8 mouse cellular contexts compared by ENCODE assay signal in the genomic region with DNA sequence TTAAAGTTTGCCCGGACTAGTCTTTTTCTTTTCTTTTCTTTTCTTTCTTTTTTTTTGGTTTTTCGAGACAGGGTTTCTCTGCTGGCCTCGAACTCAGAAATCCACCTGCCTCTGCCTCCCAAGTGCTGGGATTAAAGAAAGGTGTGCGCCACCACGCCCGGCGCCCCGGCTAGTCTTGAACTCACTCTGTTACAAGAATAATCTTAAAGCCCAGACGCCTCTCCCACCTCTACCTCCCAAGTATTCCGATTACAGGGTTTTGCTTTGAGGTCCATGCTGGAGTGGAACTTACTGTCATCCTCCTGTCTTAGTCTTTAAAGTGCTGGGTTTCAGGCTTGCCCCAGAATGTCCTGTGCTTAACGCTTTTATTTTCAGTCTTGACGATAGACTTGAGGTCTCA. TPM values are rescaled to one million over a fixed set of nuclear protein-coding genes. Genes with fewer than 3 reads are reported as not detected.
DNase-seq lines count a peak whose midpoint lies in the region; ATAC-seq lines count a peak whose summit lies in the region.

No protein-coding gene starts in this region.

- no peaks in the 10 kb centered on the region for H3K36me3 ChIP-seq in heart, embryonic 16.5 days (ENCODE audit: control insufficient read depth, insufficient read depth)
- no peaks in the 10 kb centered on the region for H3K36me3 ChIP-seq in hindbrain, embryonic 16.5 days (ENCODE audit: control insufficient read depth, insufficient read depth, low read length)
- no peaks in the 10 kb centered on the region for H3K36me3 ChIP-seq in midbrain, embryonic 14.5 days (ENCODE audit: control insufficient read depth, insufficient read depth, low read length)

- DNase-seq in heart, adult 8-10 months (ENCODE audit: low spot score): no peak
- DNase-seq in midbrain, embryonic 14.5 days: no peak
- DNase-seq in gastrocnemius, postnatal 4 days (ENCODE audit: low spot score in 2 of 2): no peak
- no peak for DNase-seq in urinary bladder, postnatal 4 days (ENCODE audit: low spot score in 2 of 2)
- no peak for DNase-seq in thymus, adult 18-20 months

- H3K4me1 ChIP-seq in heart, embryonic 16.5 days (ENCODE audit: control insufficient read depth, insufficient read depth, low read length): peaks cover 12% of the 10 kb centered on the region
- peaks cover 14% of the 10 kb centered on the region for H3K4me1 ChIP-seq in brown adipose tissue, adult 24 weeks (ENCODE audit: control insufficient read depth, insufficient read depth, insufficient read length, low read length)
- H3K4me1 ChIP-seq in hindbrain, embryonic 16.5 days (ENCODE audit: control insufficient read depth, insufficient read depth, low read depth, low read length): peaks cover 23% of the 10 kb centered on the region
- H3K4me1 ChIP-seq in midbrain, embryonic 14.5 days (ENCODE audit: control insufficient read depth, insufficient read depth, low read length): peaks cover 24% of the 10 kb centered on the region

- H3K27ac ChIP-seq in heart, embryonic 16.5 days (ENCODE audit: low read length): no peak overlapping the region
- no peak overlapping the region for H3K27ac ChIP-seq in brown adipose tissue, adult 24 weeks (replicated peaks; ENCODE audit: low read depth, low read length)
- peak overlapping the region; percentile 66 for H3K27ac ChIP-seq in hindbrain, embryonic 16.5 days (ENCODE audit: low read depth, low read length)
- 0 out of 2 replicates have a peak overlapping the region, but pooled peaks have one; percentile 82 for H3K27ac ChIP-seq in midbrain, embryonic 14.5 days (replicated peaks; ENCODE audit: low read depth, low read length)

- no peaks in the 10 kb centered on the region for H3K9me3 ChIP-seq in heart, embryonic 16.5 days (replicated peaks; ENCODE audit: control insufficient read depth, low read length)
- H3K9me3 ChIP-seq in hindbrain, embryonic 16.5 days (ENCODE audit: control insufficient read depth, low read length): no peaks in the 10 kb centered on the region
- H3K9me3 ChIP-seq in midbrain, embryonic 14.5 days (ENCODE audit: control insufficient read depth, low read length): no peaks in the 10 kb centered on the region

- peak overlapping the region; percentile 86 for H3K4me3 ChIP-seq in heart, embryonic 16.5 days (ENCODE audit: low read length)
- peak overlapping the region; percentile 64 for H3K4me3 ChIP-seq in brown adipose tissue, adult 24 weeks (ENCODE audit: insufficient read depth, low read depth, low read length)
- H3K4me3 ChIP-seq in hindbrain, embryonic 16.5 days (ENCODE audit: low read length): peak overlapping the region; percentile 82
- peak overlapping the region; percentile 78 for H3K4me3 ChIP-seq in midbrain, embryonic 14.5 days (replicated peaks; ENCODE audit: low read depth, low read length)

- no peak for ATAC-seq in heart, embryonic 16.5 days (replicated peaks; ENCODE audit: extremely low read depth, insufficient read depth, low FRiP score)
- no peak for ATAC-seq in hindbrain, embryonic 16.5 days
- no peak for ATAC-seq in midbrain, embryonic 14.5 days (ENCODE audit: low FRiP score, low TSS enrichment)

- peak overlapping the region; percentile 95 for H3K4me2 ChIP-seq in heart, embryonic 16.5 days (ENCODE audit: low read depth, low read length)
- peak overlapping the region; percentile 75 for H3K4me2 ChIP-seq in hindbrain, embryonic 16.5 days (ENCODE audit: low read length)
- H3K4me2 ChIP-seq in midbrain, embryonic 14.5 days (ENCODE audit: low read length): peak overlapping the region; percentile 91

- 56% methylated on average over 12 of the region's 12 CpGs for WGBS in heart, embryonic 16.5 days
- 61% methylated on average over 12 of the region's 12 CpGs for WGBS in hindbrain, embryonic 16.5 days
- WGBS in midbrain, embryonic 14.5 days: 65% methylated on average over 12 of the region's 12 CpGs

- H3K9ac ChIP-seq in heart, embryonic 16.5 days (ENCODE audit: low read length): peak overlapping the region; percentile 70
- H3K9ac ChIP-seq in hindbrain, embryonic 16.5 days (ENCODE audit: low read depth, low read length): peak overlapping the region; percentile 89; the same call in 1 of the 2 replicates
- H3K9ac ChIP-seq in midbrain, embryonic 14.5 days (replicated peaks; ENCODE audit: low read length): peak overlapping the region; percentile 75; the same call in 1 of the 2 replicates

- H3K27me3 ChIP-seq in heart, embryonic 16.5 days (ENCODE audit: control insufficient read depth, insufficient read depth, low read length): no peaks in the 10 kb centered on the region
- no peaks in the 10 kb centered on the region for H3K27me3 ChIP-seq in hindbrain, embryonic 16.5 days (replicated peaks; ENCODE audit: control insufficient read depth, insufficient read depth, low read length)
- no peaks in the 10 kb centered on the region for H3K27me3 ChIP-seq in midbrain, embryonic 14.5 days (ENCODE audit: control insufficient read depth, insufficient read depth, low read length)

RNA-seq across cellular contexts. Expression of a gene that starts 0.6 kb away (rescaled TPM):
- polyA plus RNA-seq in heart, embryonic 16.5 days (2015; fragmentation: Nextera tagmentation; extraction: Ambion mirVana): 15.6 and 16.7 TPM in 2 replicates
- 1 to 10 TPM; 2.2 to 4.3 (median 3.1) TPM for total RNA-seq in heart, adult 8-10 months (2022)
- 151 and 265 TPM in 2 replicates for polyA plus RNA-seq in brown adipose tissue, adult 24 weeks (2012; ENCODE audit: insufficient read depth, insufficient read length, missing spikeins)
- 113 and 123 TPM in 2 replicates for polyA plus RNA-seq in hindbrain, embryonic 16.5 days (2015; fragmentation: Nextera tagmentation; extraction: Ambion mirVana)
- polyA plus RNA-seq in midbrain, embryonic 14.5 days (2014; fragmentation: Nextera tagmentation; extraction: Ambion mirVana): 63.6 and 71.3 TPM in 2 replicates
- 10 to 100 TPM; 11.6 to 13.7 TPM for total RNA-seq in gastrocnemius, postnatal 4 days (2021)

RNA-seq across cellular contexts. Expression of a gene that starts 33.7 kb away (rescaled TPM):
- 44.1 and 45.2 TPM in 2 replicates for polyA plus RNA-seq in heart, embryonic 16.5 days (2015; fragmentation: Nextera tagmentation; extraction: Ambion mirVana)
- 10 to 100 TPM; 44.4 to 61.8 (median 45.5) TPM for total RNA-seq in heart, adult 8-10 months (2022)
- 15.4 and 19.5 TPM in 2 replicates for polyA plus RNA-seq in brown adipose tissue, adult 24 weeks (2012; ENCODE audit: insufficient read depth, insufficient read length, missing spikeins)
- polyA plus RNA-seq in hindbrain, embryonic 16.5 days (2015; fragmentation: Nextera tagmentation; extraction: Ambion mirVana): 40.2 and 42.5 TPM in 2 replicates
- 26.8 and 37.8 TPM in 2 replicates for polyA plus RNA-seq in midbrain, embryonic 14.5 days (2014; fragmentation: Nextera tagmentation; extraction: Ambion mirVana)
- total RNA-seq in gastrocnemius, postnatal 4 days (2021): 10 to 100 TPM; 10.4 to 12.0 TPM

RNA-seq across cellular contexts. Expression of a gene that starts 41.1 kb away (rescaled TPM):
- 8.5 and 10.5 TPM in 2 replicates for polyA plus RNA-seq in heart, embryonic 16.5 days (2015; fragmentation: Nextera tagmentation; extraction: Ambion mirVana)
- 10 to 100 TPM; 11.8 to 14.2 (median 12.6) TPM for total RNA-seq in heart, adult 8-10 months (2022)
- 5.0 and 16.9 TPM in 2 replicates for polyA plus RNA-seq in brown adipose tissue, adult 24 weeks (2012; ENCODE audit: insufficient read depth, insufficient read length, missing spikeins)
- polyA plus RNA-seq in hindbrain, embryonic 16.5 days (2015; fragmentation: Nextera tagmentation; extraction: Ambion mirVana): 10.2 and 12.0 TPM in 2 replicates
- 8.5 and 9.8 TPM in 2 replicates for polyA plus RNA-seq in midbrain, embryonic 14.5 days (2014; fragmentation: Nextera tagmentation; extraction: Ambion mirVana)
- 1 to 10 TPM; 6.8 to 7.8 TPM for total RNA-seq in gastrocnemius, postnatal 4 days (2021)

RNA-seq across cellular contexts. Expression of a gene that starts 56.5 kb away (rescaled TPM):
- polyA plus RNA-seq in heart, embryonic 16.5 days (2015; fragmentation: Nextera tagmentation; extraction: Ambion mirVana): 0.01 TPM in 1 of 2 replicates, not detected in the other
- total RNA-seq in heart, adult 8-10 months (2022): under 1 TPM in 3 of 4 experiments, not detected in 1; 0.03 to 0.31 (median 0.03) TPM
- 0.36 TPM in 1 of 2 replicates, not detected in the other for polyA plus RNA-seq in brown adipose tissue, adult 24 weeks (2012; ENCODE audit: insufficient read depth, insufficient read length, missing spikeins)
- 3.9 and 4.2 TPM in 2 replicates for polyA plus RNA-seq in hindbrain, embryonic 16.5 days (2015; fragmentation: Nextera tagmentation; extraction: Ambion mirVana)
- 4.9 and 6.2 TPM in 2 replicates for polyA plus RNA-seq in midbrain, embryonic 14.5 days (2014; fragmentation: Nextera tagmentation; extraction: Ambion mirVana)
- under 1 TPM; 0.32 to 0.39 TPM for total RNA-seq in gastrocnemius, postnatal 4 days (2021)

Comparison
In these comparisons a context has a peak if more than half of its experiments do, and no peak if none do; other contexts are left out.
1. H3K27ac ChIP-seq: peak in hindbrain, embryonic 16.5 days (single experiment) and midbrain, embryonic 14.5 days (single experiment); none in heart, embryonic 16.5 days (single experiment) and brown adipose tissue, adult 24 weeks (single experiment).
2. Peak in every context shown above with its lines, with median percentiles within 50 percentile points of each other: H3K4me2 ChIP-seq, H3K4me3 ChIP-seq and H3K9ac ChIP-seq.